Mouse (Mus musculus) heart, embryonic 14.5 days (tissue): ENCODE measurements around the gene Fam222b. TPM values are rescaled to one million over a fixed set of nuclear protein-coding genes. Genes with fewer than 3 reads are reported as not detected.

Experiments
- ATAC-seq: fragments of 200-750 bp; cut with Nextera tagmentation; 2 replicates; pipeline ENCODE4 v1.8.0; 2017; ENCODE audit warnings: low read depth, moderate TSS enrichment; ENCODE audit not compliant: insufficient number of reproducible peaks, insufficient read depth, low FRiP score
- H3K27ac ChIP-seq, 2 experiments: fragments of 200-500 bp in 1 of 2; fragments of 300-500 bp in 1 of 2; sonication (generic) in 1 of 2; replicated peaks in 1 of 2; 2 replicates each; pipeline ENCODE4 v1.5.1; 2012 to 2014; ENCODE audit warnings: low read depth in 2 of 2, low read length in 2 of 2, control low read depth in 1 of 2, mild to moderate bottlenecking in 1 of 2, mixed read lengths in 1 of 2; ENCODE audit not compliant: control insufficient read depth in 1 of 2, insufficient read depth in 1 of 2
- H3K27me3 ChIP-seq: fragments of 300-500 bp; sonication (generic); 2 replicates; pipeline ENCODE4 v1.6.1; 2014; ENCODE audit warnings: mild to moderate bottlenecking, low read length, control low read depth; ENCODE audit not compliant: control insufficient read depth, insufficient read depth
- H3K36me3 ChIP-seq: fragments of 300-500 bp; sonication (generic); 2 replicates; pipeline ENCODE4 v1.6.1; 2014; ENCODE audit warnings: mild to moderate bottlenecking, control low read depth, low read length, mixed read lengths; ENCODE audit not compliant: control insufficient read depth, insufficient read depth
- H3K4me1 ChIP-seq, 2 experiments: fragments of 200-500 bp in 1 of 2; fragments of 300-500 bp in 1 of 2; sonication (generic) in 1 of 2; 2 replicates each; pipeline ENCODE4 v1.6.1; 2012 to 2014; ENCODE audit warnings: low read length in 2 of 2, control low read depth in 1 of 2, mixed read lengths in 1 of 2; ENCODE audit not compliant: control insufficient read depth in 2 of 2, insufficient read depth in 2 of 2
- H3K4me2 ChIP-seq: fragments of 300-500 bp; sonication (generic); 2 replicates; pipeline ENCODE4 v1.6.1; 2014; ENCODE audit warnings: mild to moderate bottlenecking, low read length
- H3K4me3 ChIP-seq, 2 experiments: fragments of 200-500 bp in 1 of 2; fragments of 300-500 bp in 1 of 2; sonication (generic) in 1 of 2; 2 replicates each; pipeline ENCODE4 v1.5.1; 2012 to 2014; ENCODE audit warnings: low read length in 2 of 2, mild to moderate bottlenecking in 2 of 2, control low read depth in 1 of 2, low read depth in 1 of 2, moderate library complexity in 1 of 2; ENCODE audit not compliant: control insufficient read depth in 1 of 2, insufficient read depth in 1 of 2
- H3K9ac ChIP-seq: fragments of 300-500 bp; sonication (generic); 2 replicates; pipeline ENCODE4 v1.6.1; 2014; ENCODE audit warnings: mild to moderate bottlenecking, low read length
- H3K9me3 ChIP-seq: fragments of 300-500 bp; sonication (generic); 2 replicates; pipeline ENCODE4 v1.6.1; 2016; ENCODE audit warnings: low read length, control low read depth; ENCODE audit not compliant: control insufficient read depth
- WGBS: fragments of 180-500 bp; shearing (Covaris S2); extraction: QIAGEN DNeasy Blood & Tissue Kit; methylation state at CpG from one replicate; pipeline ENCODE4 v1.1.7; 2014; 5-methylcytosine and 5-hydroxymethylcytosine counted together
- polyA plus RNA-seq: library from polyadenylated mRNA; unstranded; fragments of >200 nt; fragmentation: Nextera tagmentation; extraction: Ambion mirVana; gene quantifications from 2 replicates; pipeline ENCODE4 v1.2.1, GENCODE M21; 2014

The Fam222b gene
- polyA plus RNA-seq, 1 experiment from 2014 or later = 17.0 TPM

DNA sequence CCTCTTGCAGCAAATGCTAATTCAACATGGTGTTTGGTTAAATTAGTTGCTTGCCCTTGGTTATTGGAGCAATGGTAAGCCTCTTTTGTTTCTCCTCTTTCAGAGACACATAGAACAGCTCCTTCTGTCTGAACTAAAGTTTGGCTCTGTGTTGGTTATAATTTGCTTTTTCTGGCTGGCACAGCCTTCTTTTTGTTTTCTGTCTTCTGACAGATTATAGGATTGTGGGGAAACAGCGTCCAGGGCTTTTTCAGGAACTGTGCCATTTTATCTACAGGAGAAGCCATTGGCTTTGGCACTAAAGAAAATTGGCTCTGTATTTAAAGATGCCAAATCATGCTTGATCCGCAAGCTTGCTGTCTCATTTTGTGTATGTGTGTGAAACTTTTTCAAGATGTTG, 19.2 kb downstream of the Fam222b start:
- Histone ChIP-seq H3K4me1 (peaks cover 4 to 28% of the 10 kb centered on the region in 2 experiments; a peak in 3 of 4 replicates), H3K9ac (no peak overlapping the region), H3K4me3 (no peak overlapping the region), H3K4me2 (no peak overlapping the region), H3K36me3 (no peaks in the 10 kb centered on the region), H3K27me3 (no peaks in the 10 kb centered on the region), H3K27ac (no peak overlapping the region), H3K9me3 (no peaks in the 10 kb centered on the region)
- no peak for ATAC-seq
- WGBS = 83% methylated on average over 2 of the region's 2 CpGs

DNA sequence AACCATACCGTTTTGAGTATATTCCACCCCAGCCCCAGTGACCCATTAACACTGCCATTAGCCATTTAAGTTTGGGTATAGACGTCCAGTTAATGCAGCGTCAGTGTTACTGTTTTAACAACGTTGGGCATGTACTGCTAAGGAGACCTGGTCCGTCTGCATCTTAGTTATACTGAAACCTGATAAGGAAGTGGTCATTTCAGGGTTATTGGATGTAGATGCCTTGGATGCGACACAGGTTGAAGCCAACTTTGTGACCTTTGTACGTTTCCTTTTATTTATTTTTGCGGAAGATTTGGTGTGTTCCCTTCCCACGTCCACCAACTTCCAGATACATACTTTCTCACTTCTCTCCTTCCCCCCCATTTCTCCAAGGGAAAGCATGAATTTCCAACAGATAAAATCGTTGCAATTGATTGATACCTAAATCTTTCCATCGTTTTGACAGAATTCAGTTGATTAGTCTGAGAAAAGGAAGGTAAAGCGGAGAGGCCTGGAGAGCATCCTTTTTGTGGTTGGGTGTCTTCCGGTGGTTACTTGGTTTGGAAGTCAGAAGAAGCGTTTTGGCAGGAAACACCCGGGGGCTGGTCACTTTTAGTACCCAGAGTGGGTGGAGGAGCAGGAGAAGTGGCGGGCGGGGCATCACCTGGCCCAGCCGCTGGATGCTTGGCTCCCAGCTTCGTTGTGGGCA, 20.4 kb downstream of the Fam222b start:
- H3K27ac ChIP-seq = peak overlapping the region; percentile 66 to 71; a peak in 3 of 4 replicates
- no peaks in the 10 kb centered on the region for H3K9me3 ChIP-seq
- H3K27me3 ChIP-seq = no peaks in the 10 kb centered on the region
- H3K9ac ChIP-seq = peak overlapping the region; percentile 76
- peak overlapping the region; percentile 54 to 61 for H3K4me3 ChIP-seq
- H3K4me1 ChIP-seq = peaks cover 2 to 31% of the 10 kb centered on the region in 2 experiments; a peak in 3 of 4 replicates
- 10% methylated on average over 19 of the region's 19 CpGs for WGBS
- ATAC-seq = no peak
- no peaks in the 10 kb centered on the region for H3K36me3 ChIP-seq
- peak overlapping the region; percentile 82 for H3K4me2 ChIP-seq

DNA sequence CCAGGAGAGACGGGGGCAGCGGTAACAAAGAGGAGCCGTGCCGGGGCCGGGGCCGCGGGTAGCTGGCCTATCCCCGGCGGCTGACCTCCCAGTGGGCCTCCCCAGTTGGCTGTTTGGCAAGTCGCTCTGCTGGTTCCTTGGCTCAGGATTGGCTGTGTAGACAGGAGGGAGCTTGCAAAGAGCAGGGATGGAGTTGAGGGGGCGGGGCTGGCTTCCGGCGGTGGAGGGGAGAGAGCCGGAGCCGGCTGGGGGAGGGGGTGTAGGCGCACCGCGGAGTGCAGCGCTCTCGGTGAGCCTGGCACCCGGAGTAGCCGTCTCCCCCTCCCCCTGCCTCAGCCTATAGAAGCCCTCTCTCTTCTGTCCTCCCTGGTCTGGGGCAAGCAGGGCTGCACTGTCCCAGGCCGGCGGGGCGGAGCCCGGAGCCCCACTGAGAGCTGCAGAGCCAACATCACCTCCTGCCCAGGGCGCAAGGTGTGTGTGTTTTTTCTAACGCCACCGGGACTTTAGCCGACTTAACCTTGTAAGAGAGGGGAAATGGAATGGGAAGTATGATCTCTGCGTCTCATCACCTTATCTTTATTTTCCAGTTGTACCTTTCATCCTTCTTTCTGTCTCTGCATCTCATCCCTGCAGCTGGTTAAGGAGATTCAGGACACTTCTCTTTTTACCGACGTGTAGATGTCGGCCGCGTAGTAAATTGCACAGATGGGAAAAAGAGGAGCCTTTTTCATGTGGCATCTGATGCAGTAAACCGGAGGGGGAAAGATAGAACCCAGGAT, 21.1 kb downstream of the Fam222b start:
- peak; percentile 99 for ATAC-seq
- Histone ChIP-seq H3K27me3 (no peaks in the 10 kb centered on the region), H3K4me3 (peak overlapping the region; percentile 54 to 74), H3K4me2 (peak overlapping the region; percentile 82), H3K27ac (peak overlapping the region; percentile 66 to 71), H3K36me3 (no peaks in the 10 kb centered on the region), H3K4me1 (peaks cover 2 to 39% of the 10 kb centered on the region in 2 experiments; a peak in 3 of 4 replicates), H3K9me3 (no peaks in the 10 kb centered on the region), H3K9ac (peak overlapping the region; percentile 76)
- WGBS = under 1% methylated on average over 31 of the region's 37 CpGs

DNA sequence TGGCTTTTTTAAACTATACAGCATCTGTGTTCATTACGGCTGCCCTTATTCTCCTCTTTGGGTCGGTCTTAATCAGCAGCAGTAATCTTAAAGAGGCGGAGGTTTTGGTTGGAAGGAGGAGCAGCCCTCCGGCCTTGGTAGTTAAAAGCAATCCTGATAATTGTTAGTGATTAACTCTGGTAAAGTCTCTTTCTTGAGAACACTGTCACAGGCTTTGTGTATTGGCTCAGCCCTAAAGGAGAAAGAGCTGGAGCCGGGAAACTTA, 21.6 kb downstream of the Fam222b start:
- peak overlapping the region in 1 of 2 experiments; percentile 71; a peak in 1 of 4 replicates for H3K27ac ChIP-seq
- H3K9me3 ChIP-seq = no peaks in the 10 kb centered on the region
- ATAC-seq = no peak
- H3K4me3 ChIP-seq = peak overlapping the region; percentile 54 to 74
- peak overlapping the region; percentile 82 for H3K4me2 ChIP-seq
- 15% methylated on average over 5 of the region's 5 CpGs for WGBS
- H3K4me1 ChIP-seq = peaks cover 2 to 44% of the 10 kb centered on the region in 2 experiments; a peak in 3 of 4 replicates
- H3K36me3 ChIP-seq = no peaks in the 10 kb centered on the region
- H3K27me3 ChIP-seq = no peaks in the 10 kb centered on the region
- peak overlapping the region; percentile 76 for H3K9ac ChIP-seq

DNA sequence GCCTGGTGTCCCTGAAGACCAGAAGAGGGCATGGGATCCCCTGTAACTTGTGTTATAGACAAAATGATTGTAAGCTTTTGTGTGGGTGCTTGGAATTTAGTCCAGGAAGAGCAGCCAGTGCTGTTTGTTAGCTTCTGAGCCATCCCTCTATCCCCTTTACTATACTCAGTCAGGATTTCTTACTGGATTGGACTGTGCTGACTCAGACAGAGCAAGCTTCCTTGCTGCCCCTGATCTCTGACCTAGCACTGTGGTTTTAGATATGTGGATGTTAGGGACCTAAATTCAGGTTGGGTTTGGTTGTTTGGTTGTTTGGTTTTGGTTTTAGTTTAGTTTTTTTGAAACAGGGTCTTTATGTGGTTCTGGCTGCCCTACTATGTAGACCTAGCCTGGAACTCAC, 24.0 kb downstream of the Fam222b start:
- Histone ChIP-seq H3K36me3 (no peaks in the 10 kb centered on the region), H3K27me3 (no peaks in the 10 kb centered on the region), H3K4me3 (no peak overlapping the region), H3K9me3 (no peaks in the 10 kb centered on the region), H3K4me2 (no peak overlapping the region), H3K9ac (no peak overlapping the region), H3K4me1 (peaks cover 2 to 52% of the 10 kb centered on the region in 2 experiments; a peak in 3 of 4 replicates), H3K27ac (no peak overlapping the region)
- no peak for ATAC-seq

DNA sequence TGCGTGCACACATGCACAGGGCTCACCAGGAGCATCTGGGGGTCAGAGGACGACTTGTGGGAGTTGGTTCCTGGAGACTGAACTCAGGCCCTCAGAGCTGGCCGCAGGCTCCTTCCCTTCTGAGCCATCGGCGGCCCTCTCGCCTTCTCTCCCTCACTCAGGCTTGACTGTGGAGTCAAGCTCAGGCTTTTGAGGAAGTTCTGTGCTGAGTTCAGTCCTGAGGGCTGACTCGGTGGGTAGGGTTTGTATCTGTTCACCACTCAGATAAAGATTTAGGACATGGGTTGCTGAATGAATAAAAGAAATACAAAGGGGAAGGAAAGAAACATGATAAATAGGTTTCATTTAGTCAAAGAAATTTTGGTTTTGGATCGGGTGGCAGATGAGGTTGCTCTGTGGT, 25.4 kb downstream of the Fam222b start:
- Histone ChIP-seq H3K4me1 (peaks cover 0 to 46% of the 10 kb centered on the region in 2 experiments; a peak in 3 of 4 replicates), H3K36me3 (no peaks in the 10 kb centered on the region), H3K4me3 (no peak overlapping the region), H3K9me3 (no peaks in the 10 kb centered on the region), H3K27ac (no peak overlapping the region), H3K4me2 (no peak overlapping the region), H3K9ac (no peak overlapping the region), H3K27me3 (no peaks in the 10 kb centered on the region)
- ATAC-seq = no peak
- 60% methylated on average over 8 of the region's 8 CpGs for WGBS

DNA sequence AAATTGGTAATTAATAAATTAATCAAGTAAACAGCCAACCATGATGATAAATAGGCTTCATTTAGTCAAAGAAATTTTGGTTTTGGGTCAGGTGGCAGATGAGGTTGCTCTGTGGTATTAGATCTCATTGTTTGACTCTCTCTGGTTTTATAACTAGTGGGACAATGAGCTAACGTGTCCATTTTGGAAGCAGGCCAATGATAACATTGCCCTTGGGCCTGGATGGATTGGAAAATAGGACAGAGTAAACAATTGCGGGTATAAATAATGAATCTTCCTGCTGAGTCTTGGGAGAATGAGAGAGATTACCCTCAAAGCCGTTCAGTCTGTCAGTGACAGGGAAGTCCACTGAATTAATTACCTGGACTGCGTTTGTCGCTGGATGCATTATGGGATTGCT, 26.7 kb downstream of the Fam222b start:
- Histone ChIP-seq H3K4me2 (no peak overlapping the region), H3K4me1 (peaks cover 0 to 44% of the 10 kb centered on the region in 2 experiments; a peak in 3 of 4 replicates), H3K9ac (no peak overlapping the region), H3K36me3 (no peaks in the 10 kb centered on the region), H3K27ac (no peak overlapping the region), H3K4me3 (no peak overlapping the region), H3K27me3 (no peaks in the 10 kb centered on the region), H3K9me3 (no peaks in the 10 kb centered on the region)
- WGBS = 61% methylated on average over 5 of the region's 5 CpGs
- no peak for ATAC-seq
